Mouse (Mus musculus) lung, postnatal 14 days (tissue): Measurements from ENCODE around the gene Kcnj12.

Source experiments
- DNase-seq: peaks from one replicate; pipeline ENCODE4 v3.0.0; 2021

The Kcnj12 gene

DNA sequence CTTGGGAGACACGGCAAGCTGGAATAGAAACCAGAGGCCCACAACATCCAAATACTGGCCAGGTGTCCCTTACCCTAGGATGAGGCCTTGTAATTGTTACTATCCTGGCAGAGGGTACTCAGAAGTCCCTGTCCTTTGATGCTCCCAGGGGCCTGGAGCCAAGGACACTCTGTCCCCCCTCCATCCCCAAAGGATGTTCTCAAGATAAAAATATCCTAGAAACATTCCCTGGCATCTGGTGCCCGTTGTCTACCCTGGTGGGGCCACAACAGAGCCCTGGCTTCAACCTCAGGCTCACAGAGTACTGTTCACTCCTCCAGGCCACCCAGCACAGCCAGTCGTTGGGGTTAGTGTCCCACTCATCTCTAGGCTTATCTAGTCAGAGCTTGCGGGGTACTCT is 38.3 kb downstream of the Kcnj12 start:
- no peak for DNase-seq

DNA sequence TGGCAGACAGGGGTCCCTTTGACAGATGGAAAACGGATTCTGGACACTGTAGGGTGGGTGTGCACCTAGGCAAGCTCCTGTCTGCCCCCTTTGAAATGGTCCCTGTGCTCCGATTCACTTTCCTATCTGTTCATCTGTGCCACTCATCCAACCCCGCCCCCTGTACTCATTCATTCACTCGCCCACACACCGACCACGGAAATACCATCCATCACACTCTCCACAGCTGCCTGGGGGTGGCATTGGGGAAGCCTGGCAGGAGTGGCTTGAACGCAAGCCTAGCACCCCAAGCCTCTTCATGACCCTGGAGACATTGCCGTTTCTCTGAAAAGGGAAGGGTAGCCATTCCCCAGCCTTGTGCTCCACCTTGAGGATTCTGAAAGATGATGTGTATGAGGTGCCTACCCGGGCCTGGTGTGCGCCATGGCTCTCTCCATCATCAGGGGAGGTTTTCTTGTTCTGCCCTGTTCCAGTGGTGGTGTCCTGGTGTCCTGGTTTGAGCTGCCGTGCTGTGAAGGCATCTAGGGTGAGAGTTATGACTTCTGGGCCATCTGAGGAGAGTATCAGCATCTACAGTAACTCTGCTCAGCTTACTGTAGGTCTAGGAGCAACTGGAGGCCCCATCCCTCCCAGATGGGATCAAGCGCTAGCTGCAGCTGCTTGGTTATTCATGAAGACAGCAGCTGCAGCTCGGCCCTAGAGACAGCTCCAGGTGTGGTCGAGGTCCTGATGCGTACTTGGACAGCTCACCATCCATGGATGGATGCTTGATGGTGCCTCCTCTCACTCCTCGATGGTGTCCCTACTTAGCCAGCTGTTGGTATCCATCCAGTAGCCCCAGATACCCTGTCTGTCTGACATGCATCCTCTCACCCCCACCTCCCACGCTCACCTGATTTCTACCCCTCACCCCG is 40.4 kb downstream of the Kcnj12 start:
- DNase-seq = no peak

DNA sequence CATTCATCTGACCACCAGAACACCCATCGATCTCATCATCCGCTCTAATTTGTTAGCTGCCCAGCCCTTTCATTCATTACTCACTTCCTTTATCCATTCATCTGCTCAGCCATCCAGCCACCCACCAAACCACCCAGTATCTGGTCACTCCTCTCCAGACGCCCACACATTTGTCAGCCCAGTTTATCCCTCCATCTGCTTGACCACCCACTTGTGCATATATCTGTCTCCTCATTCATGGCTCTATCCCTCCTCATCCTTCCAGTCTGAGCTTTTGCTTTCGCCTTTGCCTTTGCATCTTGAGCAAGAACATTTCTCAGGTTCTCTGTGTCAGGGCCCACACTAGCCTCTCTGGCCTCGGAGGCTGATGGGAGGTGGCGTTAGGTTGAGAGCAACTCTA is 41.1 kb downstream of the Kcnj12 start:
- no peak for DNase-seq

DNA sequence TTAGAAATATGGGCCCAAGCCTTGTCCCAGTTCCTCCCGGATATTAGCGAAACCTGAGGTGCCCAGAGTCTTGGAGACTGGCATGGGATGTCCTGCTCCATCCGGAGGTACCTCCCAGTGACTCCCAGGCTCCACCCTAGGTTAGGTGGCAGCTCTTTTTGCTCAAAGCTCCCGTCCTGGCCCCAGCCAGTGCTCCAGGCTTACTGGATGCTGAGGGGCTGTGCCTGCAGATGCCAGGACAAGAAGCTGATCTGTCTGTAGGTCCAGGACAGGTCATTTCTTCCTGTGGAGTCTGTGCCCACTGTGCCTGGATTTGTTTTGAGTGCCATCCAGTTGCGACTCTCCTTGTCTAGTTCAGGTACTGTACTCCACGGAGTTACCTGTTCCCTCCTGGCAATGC is 43.3 kb downstream of the Kcnj12 start:
- DNase-seq = no peak

DNA sequence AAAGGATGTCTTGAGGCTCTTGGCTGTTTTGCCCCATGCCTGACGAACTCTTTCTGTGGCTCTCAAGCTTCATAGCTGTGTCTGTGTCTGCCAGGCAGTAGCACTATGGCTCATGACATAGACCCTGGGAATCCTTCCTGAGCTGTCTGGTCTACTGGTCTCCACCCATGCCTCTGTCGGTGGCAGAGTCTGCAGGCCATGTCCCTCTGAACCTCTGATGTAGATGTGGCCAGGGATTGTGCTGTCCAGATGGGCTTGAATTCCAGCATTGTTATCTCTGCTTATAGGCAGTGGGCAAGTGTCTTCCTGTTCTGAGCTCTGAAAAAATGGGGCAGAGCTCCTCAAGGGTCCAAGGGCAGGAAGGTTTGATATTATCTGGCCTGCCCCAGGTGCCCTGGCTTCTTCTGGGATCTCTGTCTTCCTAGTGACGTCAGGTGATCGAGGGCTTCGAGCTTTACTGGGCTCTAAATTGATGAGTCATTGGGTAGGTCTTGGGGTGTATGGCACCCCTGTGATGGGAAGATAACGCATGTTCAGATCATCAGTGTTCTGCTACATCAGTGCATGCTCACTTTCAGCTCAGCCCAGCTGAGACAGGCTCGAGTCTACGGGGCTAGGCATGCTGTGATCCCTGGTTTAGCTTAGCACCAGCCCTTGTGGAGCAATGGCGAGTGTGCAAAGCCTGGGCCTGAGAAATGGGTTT is 44.9 kb downstream of the Kcnj12 start:
- DNase-seq = no peak

DNA sequence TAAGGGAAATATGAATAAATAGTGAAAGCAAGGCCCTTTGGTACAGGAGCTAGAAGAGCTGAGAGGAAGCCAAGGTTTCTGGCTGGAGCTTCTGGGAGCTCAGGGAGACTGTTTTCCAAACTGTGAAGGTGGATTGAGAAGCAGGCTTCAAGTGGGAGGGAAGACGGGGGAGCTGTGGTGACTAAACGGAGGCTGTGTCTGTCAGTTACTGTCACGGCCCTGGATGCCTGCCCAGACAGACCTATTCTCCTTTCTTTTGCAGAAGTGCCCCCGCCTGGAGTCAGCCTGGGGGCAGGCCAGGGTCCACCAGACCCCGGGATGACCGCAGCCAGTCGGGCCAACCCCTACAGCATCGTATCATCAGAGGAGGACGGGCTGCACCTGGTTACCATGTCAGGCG is 46.5 kb downstream of the Kcnj12 start:
- no peak for DNase-seq

DNA sequence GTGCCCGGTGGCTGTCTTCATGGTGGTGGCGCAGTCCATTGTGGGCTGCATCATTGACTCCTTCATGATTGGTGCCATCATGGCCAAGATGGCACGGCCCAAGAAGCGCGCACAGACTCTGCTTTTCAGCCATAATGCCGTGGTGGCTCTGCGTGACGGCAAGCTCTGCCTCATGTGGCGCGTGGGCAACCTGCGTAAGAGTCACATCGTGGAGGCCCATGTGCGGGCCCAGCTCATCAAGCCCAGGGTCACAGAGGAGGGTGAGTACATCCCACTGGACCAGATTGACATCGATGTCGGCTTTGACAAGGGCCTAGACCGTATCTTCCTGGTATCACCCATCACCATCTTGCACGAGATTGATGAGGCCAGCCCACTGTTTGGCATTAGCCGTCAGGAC is 47.3 kb downstream of the Kcnj12 start:
- no peak for DNase-seq

DNA sequence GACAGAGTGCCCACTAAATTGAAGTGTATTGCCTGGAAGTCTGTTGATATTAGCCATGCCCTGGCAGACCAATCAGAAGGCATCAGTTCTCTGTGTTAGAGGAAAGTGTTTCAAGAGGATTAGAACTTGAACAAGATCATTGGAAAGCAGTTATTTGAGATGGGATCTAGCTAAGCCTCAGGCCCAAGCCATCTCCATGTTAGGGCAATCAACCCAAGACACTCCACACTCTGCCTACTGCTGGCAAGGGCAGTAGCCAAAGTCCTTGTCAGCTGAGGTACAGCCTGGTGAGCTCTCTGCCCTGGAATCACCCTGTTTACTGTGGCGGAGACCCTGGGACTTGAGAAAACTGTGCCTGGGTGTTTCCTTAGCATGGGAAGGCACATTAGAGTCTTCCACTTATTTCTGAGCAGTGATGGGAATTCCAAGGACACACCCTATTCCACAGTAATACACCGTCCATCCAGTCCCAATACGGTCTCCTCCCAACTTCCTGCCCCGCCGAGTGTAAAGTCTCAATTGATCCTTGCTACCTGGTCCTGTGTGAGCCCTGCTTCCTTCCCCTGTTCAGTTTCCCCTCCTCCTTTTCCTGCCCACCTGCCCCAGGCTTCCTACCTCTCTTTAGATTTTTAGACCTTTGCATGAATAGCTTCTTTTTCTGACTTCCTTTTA is 52.4 kb downstream of the Kcnj12 start:
- no peak for DNase-seq

DNA sequence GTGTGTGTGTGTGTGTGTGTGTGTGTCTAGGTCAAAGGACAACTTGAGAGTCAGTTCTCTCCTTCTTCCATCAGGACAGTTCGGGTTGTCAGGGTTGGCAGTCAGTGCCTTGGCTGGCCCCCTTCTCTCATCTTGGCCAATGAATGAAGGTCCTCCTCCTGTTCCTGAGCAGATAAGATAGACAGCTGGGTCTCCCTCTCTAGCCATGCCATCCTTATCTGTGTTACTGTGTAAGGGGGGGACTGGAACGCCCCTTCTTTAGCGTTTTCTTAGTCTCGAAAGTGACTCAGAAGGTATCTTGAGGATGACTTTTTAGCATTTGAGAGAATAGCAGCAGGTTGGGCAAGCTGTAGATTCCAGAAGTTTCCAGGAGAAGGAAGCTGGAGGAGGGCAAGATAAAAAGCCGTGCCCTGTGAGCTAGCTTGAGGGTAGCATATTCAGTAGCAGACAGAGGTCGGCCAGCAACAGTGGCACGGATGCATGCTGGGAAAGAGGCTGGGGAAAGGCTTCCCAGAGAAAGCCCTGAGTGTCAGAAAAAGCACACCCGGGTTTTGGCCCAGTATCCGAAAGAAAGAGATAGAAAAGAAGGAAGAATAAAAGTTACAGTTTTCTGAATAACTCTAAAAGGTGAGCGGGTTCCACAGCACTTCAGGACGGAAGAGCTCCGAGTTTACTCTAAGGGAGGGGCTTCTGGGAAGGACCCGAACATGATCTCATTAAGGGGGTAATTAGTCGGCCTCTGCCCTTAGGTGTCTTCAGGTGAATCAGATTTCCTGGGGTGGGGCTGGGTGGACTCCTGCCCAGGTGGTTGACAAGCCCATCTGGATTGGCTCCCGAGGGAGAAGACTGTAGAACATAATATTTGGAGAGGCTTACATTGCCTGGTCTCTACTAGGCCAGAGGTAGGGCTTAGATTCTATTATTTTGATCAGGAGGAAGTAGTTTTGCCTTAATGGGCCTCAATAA is 53.3 kb downstream of the Kcnj12 start:
- no peak for DNase-seq

DNA sequence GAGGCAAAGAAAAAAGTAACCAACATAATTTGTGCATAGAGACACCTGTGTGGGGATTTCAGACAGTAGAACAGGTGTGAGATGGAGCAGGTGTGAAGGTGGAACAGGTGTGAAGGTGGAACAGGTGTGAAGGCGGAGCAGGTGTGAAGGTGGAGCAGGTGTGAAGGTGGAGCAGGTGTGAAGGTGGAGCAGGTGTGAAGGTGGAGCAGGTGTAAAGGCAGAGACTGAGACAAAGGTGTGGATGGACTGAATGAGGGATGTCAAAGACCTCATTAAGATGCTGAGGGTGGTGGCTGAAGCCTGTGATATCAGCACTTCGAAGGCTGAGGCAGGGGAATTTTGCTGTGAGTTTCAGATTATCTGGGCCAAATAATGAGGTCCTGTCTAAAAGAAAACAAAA is 59.3 kb downstream of the Kcnj12 start:
- no peak for DNase-seq

DNA sequence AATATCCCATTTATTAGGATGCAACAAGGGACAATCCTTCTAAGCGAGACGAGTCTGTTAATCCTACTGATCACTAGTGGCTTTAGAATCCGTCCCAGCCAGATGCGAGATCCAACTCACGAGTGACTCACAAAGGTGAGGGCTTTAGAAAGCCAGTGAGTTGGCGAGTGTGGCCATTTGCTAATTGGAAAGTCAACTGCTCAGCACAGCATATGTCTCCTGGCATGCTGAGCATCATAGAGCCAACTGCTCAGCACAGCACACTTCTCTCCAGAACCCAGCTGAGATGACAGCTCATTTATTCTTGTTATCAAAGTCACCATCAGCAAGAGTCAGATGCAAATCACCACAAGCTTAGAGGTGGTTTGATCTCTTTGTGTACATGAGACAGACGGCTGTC is 67.8 kb downstream of the Kcnj12 start:
- no peak for DNase-seq

DNA sequence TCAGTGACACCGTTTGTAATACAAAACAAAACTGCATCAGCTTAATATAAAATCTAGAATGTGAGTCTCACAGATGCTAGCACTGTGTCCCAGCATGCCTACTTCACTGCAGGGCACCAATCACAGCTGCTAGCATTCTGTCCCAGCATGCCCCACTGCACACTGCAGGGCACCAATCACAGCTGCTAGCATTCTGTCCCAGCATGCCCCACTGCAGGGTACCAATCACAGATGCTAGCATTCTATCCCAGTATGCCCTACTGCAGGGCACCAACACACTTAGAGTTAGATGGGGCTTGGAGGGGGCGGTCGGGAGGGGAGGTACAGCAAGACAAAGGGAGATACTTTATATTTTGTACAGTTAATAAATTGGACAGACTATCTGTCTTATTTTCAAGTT is 68.8 kb downstream of the Kcnj12 start:
- DNase-seq = no peak

DNA sequence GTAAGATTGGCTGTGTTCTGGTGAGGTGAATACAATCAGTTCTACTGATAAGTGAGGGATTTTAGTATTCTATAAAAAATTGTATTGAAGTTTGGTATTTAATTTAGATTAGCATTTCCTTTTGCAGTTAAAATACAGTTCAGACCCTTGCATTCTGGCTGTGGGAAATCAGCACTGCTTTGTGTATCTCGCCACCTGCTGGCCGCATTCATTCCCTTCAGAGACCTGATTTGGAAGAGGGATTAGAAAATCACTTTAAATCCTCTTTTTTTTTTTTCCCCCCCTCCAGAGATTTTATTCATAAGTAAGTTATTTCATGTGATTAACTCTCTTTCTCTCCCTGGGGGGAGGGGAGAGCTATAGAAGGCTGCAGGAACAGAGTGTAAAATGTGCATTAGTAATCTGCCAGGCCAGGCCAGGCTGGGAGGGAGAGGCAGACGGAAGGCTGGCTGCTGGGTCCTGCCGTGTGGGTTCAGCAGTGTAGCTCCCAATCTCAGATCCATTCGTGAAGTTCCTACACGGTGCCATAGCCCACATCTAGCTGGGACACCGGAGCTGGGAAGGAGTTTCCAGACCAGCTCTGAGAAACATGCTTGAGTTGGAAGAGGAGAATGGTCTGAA is 69.4 kb downstream of the Kcnj12 start:
- peak; percentile 80 for DNase-seq

DNA sequence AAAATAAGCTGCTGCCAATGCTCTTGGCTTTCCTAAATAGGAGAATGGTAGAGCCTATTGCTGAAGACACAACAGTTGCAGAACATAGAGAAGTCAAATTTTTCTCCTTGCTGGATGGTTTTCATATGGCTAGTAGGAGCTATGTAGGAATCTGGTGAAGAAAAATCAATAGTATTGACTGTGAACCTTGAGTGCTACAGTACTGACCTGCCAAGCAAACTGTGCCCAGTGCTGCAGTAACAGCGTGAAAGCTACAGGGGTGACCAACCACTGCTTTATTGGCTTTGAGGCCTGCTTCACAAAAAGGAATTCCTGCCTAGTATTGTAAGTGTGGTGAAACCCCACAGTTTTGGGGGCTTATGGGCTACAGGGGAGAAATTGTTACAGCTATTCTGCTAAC is 75.7 kb downstream of the Kcnj12 start:
- no peak for DNase-seq

DNA sequence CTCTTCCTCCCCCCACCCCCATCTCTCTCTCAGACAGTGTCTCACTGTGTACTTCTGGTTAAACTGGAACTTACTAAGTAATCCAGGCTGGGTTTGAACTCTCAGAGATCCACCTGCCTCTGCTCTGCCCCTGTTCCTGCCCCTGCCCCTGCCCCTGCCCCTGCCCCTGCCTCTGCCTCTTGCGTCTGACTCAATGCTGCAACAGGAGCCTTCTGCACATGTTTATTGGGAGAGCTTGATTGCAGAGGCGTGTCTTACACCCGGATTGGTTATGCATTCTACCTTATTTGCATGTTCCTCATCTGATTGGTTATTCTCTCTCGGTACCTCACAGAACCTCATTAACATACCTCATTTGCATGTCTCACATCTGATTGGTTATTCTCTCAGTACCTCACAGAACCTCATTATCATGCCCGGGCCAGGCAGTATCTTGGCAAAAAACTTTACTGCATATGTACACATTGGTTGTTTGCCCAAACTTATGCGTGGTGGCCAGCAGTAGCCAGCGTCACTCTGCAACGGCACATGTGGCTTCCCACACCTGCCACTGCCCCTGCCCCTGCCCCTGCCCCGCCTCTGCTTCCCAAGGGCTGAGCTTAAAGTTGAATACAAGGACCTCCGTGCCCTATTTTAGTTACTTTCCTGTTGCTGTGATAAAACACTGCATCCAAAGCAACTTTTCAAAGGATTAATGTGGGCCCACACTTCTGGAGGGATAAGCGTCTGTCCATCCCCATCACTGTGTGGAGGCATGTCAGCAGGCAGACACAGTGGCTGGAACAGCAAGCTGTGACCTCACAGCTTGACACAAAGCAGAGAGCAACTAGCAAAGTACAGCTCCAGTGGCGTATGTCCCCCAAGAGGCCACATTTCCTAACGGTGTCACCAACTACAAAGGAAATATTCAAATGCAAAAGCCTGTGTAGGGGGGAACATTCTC is 80.3 kb downstream of the Kcnj12 start:
- DNase-seq = no peak

DNA sequence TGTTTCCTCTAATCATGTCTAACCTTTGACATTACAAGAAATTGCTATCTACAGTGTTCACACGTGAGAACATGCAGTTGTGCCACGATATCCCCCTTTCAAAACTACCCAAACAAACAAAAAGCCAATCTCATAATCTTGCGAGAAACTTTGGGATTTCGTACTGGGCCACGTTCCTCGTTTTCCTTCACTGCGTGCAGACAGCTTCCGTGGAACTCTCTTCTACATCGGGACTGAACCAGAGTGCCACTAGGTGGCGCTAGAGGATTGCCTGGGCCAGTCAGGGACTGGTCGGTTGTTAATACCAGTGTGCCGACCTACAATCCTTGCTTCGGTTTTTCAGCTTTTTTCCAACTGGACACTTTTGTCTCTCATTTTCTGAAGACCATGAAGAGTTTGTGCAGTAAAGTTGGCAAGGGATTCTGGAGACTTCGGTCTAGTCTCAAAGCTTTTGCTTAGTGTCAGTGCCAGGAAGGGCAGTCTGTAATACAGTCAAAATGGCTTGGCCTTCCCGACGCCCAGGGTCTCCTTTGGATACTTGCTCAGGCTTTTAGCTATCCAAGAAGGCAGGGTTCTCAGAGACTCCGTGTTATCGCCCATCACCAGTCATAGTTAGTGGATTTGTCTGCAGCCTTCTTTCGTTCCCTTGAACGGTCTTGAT is 82.0 kb downstream of the Kcnj12 start:
- peak; percentile 95 for DNase-seq

DNA sequence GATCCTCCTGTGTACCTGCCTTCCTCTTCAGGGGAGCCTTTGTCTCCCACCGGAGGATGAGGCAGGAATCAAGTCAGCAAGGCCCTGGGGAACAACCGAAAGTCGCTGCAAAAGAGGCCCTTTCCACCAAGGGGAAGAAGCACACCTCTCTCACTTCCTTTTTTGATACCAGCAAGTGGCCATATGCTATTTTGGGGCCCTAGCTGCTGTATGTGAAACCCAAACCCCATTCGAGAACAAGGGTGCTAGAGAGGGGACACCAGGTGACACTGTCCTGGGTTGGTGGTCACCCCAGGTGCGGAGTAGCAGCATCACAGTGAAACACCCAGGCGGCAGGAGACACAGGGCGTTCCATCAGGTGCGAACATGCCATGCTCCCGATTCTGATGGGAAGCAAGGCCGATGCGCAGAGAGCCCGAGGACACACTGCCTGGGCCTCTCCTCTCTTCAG is 86.6 kb downstream of the Kcnj12 start:
- no peak for DNase-seq

DNA sequence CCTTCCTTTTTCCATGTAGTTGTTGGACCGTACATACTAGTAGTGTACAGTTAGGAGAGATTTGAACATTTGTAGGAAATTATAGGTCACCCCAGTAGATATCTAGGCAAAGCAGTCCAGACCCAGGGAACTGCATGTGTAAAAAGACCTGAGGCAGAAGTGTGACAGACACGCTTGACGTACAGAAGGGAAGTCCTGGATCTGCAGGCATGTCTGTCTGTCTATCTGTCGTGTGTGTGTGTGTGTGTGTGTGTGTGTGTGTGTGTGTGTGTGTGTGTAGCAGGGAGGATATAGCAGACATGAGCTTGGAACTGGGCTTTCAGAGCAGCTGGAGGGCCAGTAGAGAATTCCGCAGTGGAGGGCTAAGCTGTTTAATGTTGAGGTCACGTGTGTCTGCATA is 87.3 kb downstream of the Kcnj12 start:
- no peak for DNase-seq

DNA sequence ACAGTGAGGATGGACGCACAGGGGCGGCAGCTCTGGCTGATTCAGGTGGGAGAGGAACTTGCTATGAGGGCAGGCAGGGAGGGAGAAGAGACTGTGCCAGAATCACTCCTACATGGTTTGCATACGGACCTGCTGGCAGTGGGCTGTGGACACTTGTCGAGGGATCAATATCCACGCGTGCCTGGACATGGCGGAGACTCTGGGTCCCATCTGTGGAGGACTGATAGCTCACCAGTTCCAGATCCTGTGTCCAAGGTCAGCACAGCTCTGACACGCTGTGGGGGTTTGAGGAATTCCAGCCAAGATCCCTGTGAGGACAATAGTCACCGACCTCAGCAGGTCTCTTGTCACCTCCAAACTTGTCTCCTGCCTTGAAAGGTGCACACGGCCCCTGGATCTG is 87.7 kb downstream of the Kcnj12 start:
- no peak for DNase-seq

DNA sequence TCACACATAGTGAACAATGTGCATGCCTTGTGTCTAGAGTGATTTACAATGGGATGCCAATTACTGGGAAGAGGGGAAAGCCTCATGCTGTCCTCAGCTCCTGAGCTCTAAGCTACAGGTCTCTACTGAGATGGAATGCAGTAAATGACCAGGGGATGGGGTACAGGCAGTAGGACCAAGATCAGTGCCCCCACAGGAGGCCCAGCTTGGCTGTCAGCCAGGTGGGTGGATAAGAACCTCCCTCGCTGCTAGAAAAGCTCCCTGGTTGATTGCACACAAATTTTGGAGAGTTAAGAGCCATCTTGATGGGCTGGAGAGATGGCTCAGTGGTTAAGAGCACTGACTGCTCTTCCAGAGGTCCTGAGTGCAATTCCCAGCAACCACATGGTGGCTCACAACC is 88.6 kb downstream of the Kcnj12 start:
- no peak for DNase-seq
